Mouse (Mus musculus): ENCODE data around the gene Fam43a. TPM values are rescaled to one million over a fixed set of nuclear protein-coding genes. Genes with fewer than 3 reads are reported as not detected.

Gene Fam43a
- polyA plus RNA-seq, 1 experiment from 2014 or later, result 11.8 TPM

- Histone ChIP-seq H3K4me2 (ENCODE audit: low read depth, low read length) (no peak overlapping the region), H3K27me3 (replicated peaks; ENCODE audit: control insufficient read depth, insufficient read depth, low read length) (no peaks in the 10 kb centered on the region), H3K27ac (ENCODE audit: low read length) (no peak overlapping the region), H3K9ac (ENCODE audit: low read depth, low read length) (no peak overlapping the region), H3K4me1 (ENCODE audit: control insufficient read depth, insufficient read depth, low read length) (no peaks in the 10 kb centered on the region), H3K4me3 (ENCODE audit: low read length) (no peak overlapping the region), H3K36me3 (ENCODE audit: control insufficient read depth, insufficient read depth, low read length) (peaks cover 37% of the 10 kb centered on the region), H3K9me3 (ENCODE audit: control insufficient read depth, low read length) (no peaks in the 10 kb centered on the region)
- no peak for ATAC-seq
- 93% methylated on average over 4 of the region's 4 CpGs for WGBS
Observed at GRCm38 (mm10) chr16:30570173-30570572, 29.4 kb upstream of the Fam43a start.

DNA sequence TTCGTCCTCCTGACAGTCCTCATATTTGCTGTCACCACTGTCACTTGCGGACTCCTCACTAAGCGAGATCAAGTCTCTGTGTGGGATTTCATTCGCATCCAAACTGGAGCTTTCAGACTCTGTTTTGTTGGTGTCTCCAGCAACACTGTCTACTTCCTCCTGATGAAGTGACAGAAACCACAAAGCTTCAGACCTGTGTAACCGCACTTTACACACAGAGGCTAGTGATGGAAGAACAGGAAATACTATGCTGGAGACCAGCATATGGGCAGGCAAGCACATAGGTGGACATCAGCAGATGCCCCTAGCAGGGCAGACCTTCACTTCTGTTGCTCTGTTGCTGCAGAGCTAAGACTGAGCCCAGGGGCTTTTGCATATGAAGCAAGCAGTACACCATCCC, 28.1 kb upstream of the Fam43a start:
- no peaks in the 10 kb centered on the region for H3K4me1 ChIP-seq (ENCODE audit: control insufficient read depth, insufficient read depth, low read length)
- H3K36me3 ChIP-seq (ENCODE audit: control insufficient read depth, insufficient read depth, low read length), result peaks cover 45% of the 10 kb centered on the region
- 94% methylated on average over 5 of the region's 5 CpGs for WGBS

DNA sequence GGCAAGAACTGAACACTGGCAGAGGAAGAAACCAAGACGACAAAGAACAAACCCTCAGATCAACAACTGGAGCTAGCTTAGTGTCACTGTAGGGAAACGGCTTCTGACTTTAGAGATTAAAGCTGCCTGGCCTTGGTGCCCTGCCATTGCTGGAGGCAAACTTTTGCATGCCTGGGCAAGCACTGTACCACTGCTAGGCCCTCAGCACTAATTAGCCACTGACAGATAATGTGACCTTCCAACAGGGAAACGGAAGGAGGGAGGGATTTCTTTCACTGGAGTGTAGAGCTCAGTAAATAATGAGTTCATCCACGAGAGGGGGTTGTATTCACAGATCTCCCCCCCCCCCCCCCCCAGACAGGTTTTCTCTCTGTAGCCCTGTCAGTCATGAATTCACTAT, 27.3 kb upstream of the Fam43a start:
- no peak overlapping the region for H3K9ac ChIP-seq (ENCODE audit: low read depth, low read length)
- H3K27me3 ChIP-seq (replicated peaks; ENCODE audit: control insufficient read depth, insufficient read depth, low read length), result no peaks in the 10 kb centered on the region
- no peaks in the 10 kb centered on the region for H3K9me3 ChIP-seq (ENCODE audit: control insufficient read depth, low read length)
- no peak overlapping the region for H3K4me2 ChIP-seq (ENCODE audit: low read depth, low read length)
- H3K4me3 ChIP-seq (ENCODE audit: low read length), result no peak overlapping the region
- no peaks in the 10 kb centered on the region for H3K4me1 ChIP-seq (ENCODE audit: control insufficient read depth, insufficient read depth, low read length)
- H3K27ac ChIP-seq (ENCODE audit: low read length), result no peak overlapping the region
- peaks cover 43% of the 10 kb centered on the region for H3K36me3 ChIP-seq (ENCODE audit: control insufficient read depth, insufficient read depth, low read length)
- no peak for ATAC-seq
- 67% methylated on average over 4 of the region's 4 CpGs for WGBS

More for the DNA sequence above, 28.1 kb upstream of the Fam43a start:
- no peak overlapping the region for H3K4me3 ChIP-seq (ENCODE audit: low read length)
- H3K27me3 ChIP-seq (replicated peaks; ENCODE audit: control insufficient read depth, insufficient read depth, low read length), result no peaks in the 10 kb centered on the region
- no peak for ATAC-seq
- H3K9ac ChIP-seq (ENCODE audit: low read depth, low read length), result no peak overlapping the region
- no peaks in the 10 kb centered on the region for H3K9me3 ChIP-seq (ENCODE audit: control insufficient read depth, low read length)
- no peak overlapping the region for H3K4me2 ChIP-seq (ENCODE audit: low read depth, low read length)
- H3K27ac ChIP-seq (ENCODE audit: low read length), result no peak overlapping the region

DNA sequence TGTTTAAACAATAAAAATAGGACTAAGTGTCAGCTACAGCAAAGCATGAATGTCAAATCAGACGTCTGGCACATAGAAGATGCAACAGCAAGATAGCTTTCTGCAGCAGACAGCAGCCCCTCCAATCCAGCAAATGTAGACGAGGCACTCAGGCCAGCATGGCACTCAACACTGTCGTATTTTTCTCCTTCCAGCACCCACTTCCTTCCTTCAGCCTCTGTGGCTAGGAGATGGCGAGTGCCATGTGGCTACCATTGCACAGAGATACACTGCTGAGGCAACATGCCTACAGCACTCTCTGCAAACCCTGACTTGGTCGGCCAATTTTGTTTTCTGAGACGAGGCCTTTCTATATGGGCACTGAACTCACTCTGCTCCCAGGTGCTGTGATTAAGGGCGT, 23.7 kb upstream of the Fam43a start:
- Histone ChIP-seq H3K4me1 (ENCODE audit: control insufficient read depth, insufficient read depth, low read length) (no peaks in the 10 kb centered on the region), H3K4me3 (ENCODE audit: low read length) (no peak overlapping the region), H3K9ac (ENCODE audit: low read depth, low read length) (no peak overlapping the region), H3K36me3 (ENCODE audit: control insufficient read depth, insufficient read depth, low read length) (peaks cover 32% of the 10 kb centered on the region), H3K27me3 (replicated peaks; ENCODE audit: control insufficient read depth, insufficient read depth, low read length) (no peaks in the 10 kb centered on the region), H3K27ac (ENCODE audit: low read length) (no peak overlapping the region), H3K9me3 (ENCODE audit: control insufficient read depth, low read length) (no peaks in the 10 kb centered on the region), H3K4me2 (ENCODE audit: low read depth, low read length) (no peak overlapping the region)
- WGBS, result 83% methylated on average over 7 of the region's 7 CpGs
- no peak for ATAC-seq

GRCm38 (mm10) chr16:30576392-30576791, 23.1 kb upstream of the Fam43a start:
- no peak overlapping the region for H3K27ac ChIP-seq (ENCODE audit: low read length)
- no peaks in the 10 kb centered on the region for H3K4me1 ChIP-seq (ENCODE audit: control insufficient read depth, insufficient read depth, low read length)
- H3K4me2 ChIP-seq (ENCODE audit: low read depth, low read length), result no peak overlapping the region
- ATAC-seq, result no peak
- H3K4me3 ChIP-seq (ENCODE audit: low read length), result no peak overlapping the region
- H3K9me3 ChIP-seq (ENCODE audit: control insufficient read depth, low read length), result no peaks in the 10 kb centered on the region
- H3K27me3 ChIP-seq (replicated peaks; ENCODE audit: control insufficient read depth, insufficient read depth, low read length), result no peaks in the 10 kb centered on the region
- H3K36me3 ChIP-seq (ENCODE audit: control insufficient read depth, insufficient read depth, low read length), result peaks cover 27% of the 10 kb centered on the region
- no peak overlapping the region for H3K9ac ChIP-seq (ENCODE audit: low read depth, low read length)
- WGBS, result 90% methylated on average over 1 of the region's 1 CpGs

- Histone ChIP-seq H3K27ac (ENCODE audit: low read length) (no peak overlapping the region), H3K4me2 (ENCODE audit: low read depth, low read length) (no peak overlapping the region), H3K4me3 (ENCODE audit: low read length) (no peak overlapping the region), H3K27me3 (replicated peaks; ENCODE audit: control insufficient read depth, insufficient read depth, low read length) (no peaks in the 10 kb centered on the region), H3K9ac (ENCODE audit: low read depth, low read length) (no peak overlapping the region), H3K36me3 (ENCODE audit: control insufficient read depth, insufficient read depth, low read length) (peaks cover 22% of the 10 kb centered on the region), H3K9me3 (ENCODE audit: control insufficient read depth, low read length) (no peaks in the 10 kb centered on the region), H3K4me1 (ENCODE audit: control insufficient read depth, insufficient read depth, low read length) (no peaks in the 10 kb centered on the region)
- no peak for ATAC-seq
- WGBS, result 90% methylated on average over 5 of the region's 5 CpGs
Observed at GRCm38 (mm10) chr16:30580765-30581164, 18.8 kb upstream of the Fam43a start.

DNA sequence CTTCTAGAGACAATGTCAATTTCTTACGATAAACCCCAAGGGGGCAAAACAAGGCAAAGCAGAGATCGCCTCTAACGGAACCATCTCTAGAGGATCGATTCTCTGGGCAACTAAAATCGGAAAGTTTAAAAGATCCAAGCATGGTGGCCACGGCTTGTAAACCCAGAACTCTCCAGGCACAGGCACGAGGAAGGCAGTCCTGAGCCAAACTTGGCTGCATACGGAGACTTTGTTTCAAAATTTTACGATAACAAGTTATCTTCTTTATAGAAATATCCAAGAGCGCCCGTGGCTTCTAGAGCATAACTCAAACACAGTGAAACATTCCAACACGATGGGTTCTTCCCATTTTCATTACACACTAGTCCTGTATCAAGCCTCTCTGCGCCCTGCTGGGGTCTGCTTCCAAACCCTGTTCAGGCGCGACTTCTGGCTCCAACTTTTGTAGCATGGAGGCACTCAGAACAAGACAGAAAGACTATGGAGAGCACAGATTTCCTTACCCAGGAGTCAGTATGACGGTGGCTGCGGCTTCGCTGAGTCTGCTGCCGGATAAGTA, 12.5 kb upstream of the Fam43a start:
- Histone ChIP-seq H3K4me3 (ENCODE audit: low read length) (peak overlapping the region; percentile 92), H3K9me3 (ENCODE audit: control insufficient read depth, low read length) (no peaks in the 10 kb centered on the region), H3K27me3 (replicated peaks; ENCODE audit: control insufficient read depth, insufficient read depth, low read length) (no peaks in the 10 kb centered on the region), H3K4me2 (ENCODE audit: low read depth, low read length) (peak overlapping the region; percentile 82), H3K4me1 (ENCODE audit: control insufficient read depth, insufficient read depth, low read length) (no peaks in the 10 kb centered on the region), H3K27ac (ENCODE audit: low read length) (peak overlapping the region; percentile 57), H3K36me3 (ENCODE audit: control insufficient read depth, insufficient read depth, low read length) (peaks cover 8% of the 10 kb centered on the region; the same call in 1 of the 2 replicates), H3K9ac (ENCODE audit: low read depth, low read length) (peak overlapping the region; percentile 83)
- ATAC-seq, result no peak; the same call in 1 of the 2 replicates
- WGBS, result 2% methylated on average over 19 of the region's 19 CpGs

- WGBS, result 3% methylated on average over 35 of the region's 35 CpGs
- H3K9me3 ChIP-seq (ENCODE audit: control insufficient read depth, low read length), result no peaks in the 10 kb centered on the region
Observed at GRCm38 (mm10) chr16:30587494-30588327, 11.8 kb upstream of the Fam43a start, which contains the start of gene Lsg1. Lsg1 (minus strand) TSS chr16:30587592.

GRCm38 (mm10) chr16:30590264-30591209, 9.0 kb upstream of the Fam43a start:
- no peak for ATAC-seq
- Histone ChIP-seq H3K27me3 (replicated peaks; ENCODE audit: control insufficient read depth, insufficient read depth, low read length) (no peaks in the 10 kb centered on the region), H3K4me1 (ENCODE audit: control insufficient read depth, insufficient read depth, low read length) (peaks cover 3% of the 10 kb centered on the region; the same call in 1 of the 2 replicates), H3K9me3 (ENCODE audit: control insufficient read depth, low read length) (no peaks in the 10 kb centered on the region), H3K9ac (ENCODE audit: low read depth, low read length) (no peak overlapping the region), H3K27ac (ENCODE audit: low read length) (no peak overlapping the region), H3K4me3 (ENCODE audit: low read length) (no peak overlapping the region), H3K4me2 (ENCODE audit: low read depth, low read length) (no peak overlapping the region), H3K36me3 (ENCODE audit: control insufficient read depth, insufficient read depth, low read length) (no peaks in the 10 kb centered on the region)
- 29% methylated on average over 7 of the region's 7 CpGs for WGBS

More at GRCm38 (mm10) chr16:30587494-30588327, 11.8 kb upstream of the Fam43a start, which contains the start of gene Lsg1:
- no peaks in the 10 kb centered on the region for H3K27me3 ChIP-seq (replicated peaks; ENCODE audit: control insufficient read depth, insufficient read depth, low read length)
- H3K4me2 ChIP-seq (ENCODE audit: low read depth, low read length), result peak within 1 kb of the TSS; percentile 82
- no peaks in the 10 kb centered on the region for H3K4me1 ChIP-seq (ENCODE audit: control insufficient read depth, insufficient read depth, low read length)
- peak within 1 kb of the TSS; percentile 92 for H3K4me3 ChIP-seq (ENCODE audit: low read length)
- H3K36me3 ChIP-seq (ENCODE audit: control insufficient read depth, insufficient read depth, low read length), result peaks cover 5% of the 10 kb centered on the region; the same call in 1 of the 2 replicates
- H3K9ac ChIP-seq (ENCODE audit: low read depth, low read length), result peak within 1 kb of the TSS; percentile 83
- peak within 1 kb of the TSS; percentile 81 for H3K27ac ChIP-seq (ENCODE audit: low read length)
- ATAC-seq, result peak; percentile 97
